Mouse (Mus musculus) G1E (cell line): ENCODE results near the gene Arrdc5. TPM values are rescaled to one million over a fixed set of nuclear protein-coding genes. Genes with fewer than 3 reads are reported as not detected.

Experiments used
- ATAC-seq: 2 replicates; pipeline ENCODE4 v1.8.0; 2016; ENCODE audit warnings: mild to moderate bottlenecking; ENCODE audit not compliant: insufficient number of reproducible peaks, poor library complexity, low FRiP score, severe bottlenecking; ENCODE audit errors: extremely low read depth
- DNase-seq: peaks from one replicate; pipeline ENCODE4 v3.0.0; 2012; ENCODE audit warnings: low spot score
- H3K27me3 ChIP-seq: 2 replicates; pipeline ENCODE4 v1.6.1; 2012; ENCODE audit warnings: mild to moderate bottlenecking, low read length, inconsistent platforms; ENCODE audit not compliant: insufficient read depth
- H3K36me3 ChIP-seq: replicated peaks from 2 replicates; pipeline ENCODE3; 2012; ENCODE audit warnings: mild to moderate bottlenecking, inconsistent platforms
- H3K4me1 ChIP-seq: 2 replicates; pipeline ENCODE4 v1.6.1; 2012; ENCODE audit warnings: low read depth, low read length, inconsistent platforms, mixed read lengths; ENCODE audit not compliant: insufficient read depth
- H3K4me3 ChIP-seq: 2 replicates; pipeline ENCODE4 v1.5.1; 2012; ENCODE audit warnings: low read depth, mild to moderate bottlenecking, inconsistent platforms, low read length, moderate library complexity, mixed read lengths
- H3K9me3 ChIP-seq: replicated peaks from 2 replicates; pipeline ENCODE4 v1.6.1; 2012; ENCODE audit warnings: inconsistent platforms
- CTCF ChIP-seq: IDR thresholded peaks from 2 replicates; pipeline ENCODE4 v1.5.1; 2012; ENCODE audit warnings: low read depth, low read length, inconsistent platforms, mixed read lengths
- GATA1 ChIP-seq: IDR thresholded peaks from 2 replicates; pipeline ENCODE4 v1.6.1; 2012; ENCODE audit warnings: borderline replicate concordance, low read length, inconsistent platforms, mixed read lengths
- GATA2 ChIP-seq: IDR thresholded peaks from 2 replicates; pipeline ENCODE4 v1.6.1; 2012; ENCODE audit warnings: low read depth, low read length, inconsistent platforms, borderline replicate concordance
- POLR2AphosphoS5 ChIP-seq: IDR thresholded peaks from 2 replicates; pipeline ENCODE4 v1.6.1; 2012; ENCODE audit warnings: low read depth, low read length, inconsistent platforms; ENCODE audit not compliant: insufficient replicate concordance
- TAL1 ChIP-seq: conservative IDR thresholded peaks from 2 replicates; pipeline ENCODE4 v1.6.1; 2012; ENCODE audit warnings: low read depth, low read length, inconsistent platforms, mixed read lengths
- polyA plus RNA-seq: library from polyadenylated mRNA; stranded (reverse); fragments of >175 nt; gene quantifications from 2 replicates; pipeline ENCODE4 v1.2.3, GENCODE M21; 2012
- total RNA-seq, 2 experiments: library from RNA; stranded (forward) in 1 of 2; stranded (reverse) in 1 of 2; fragments of 200-1000 nt in 1 of 2; fragments of >200 nt in 1 of 2; fragmentation: Nextera tagmentation in 1 of 2; gene quantifications; 2 replicates each; pipeline ENCODE4 v1.2.3; 2014 to 2017

Gene Arrdc5
- total and polyA plus RNA-seq, 3 experiments: not detected

GRCm38 (mm10) chr17:56291171-56291511 lies 8.9 kb downstream of the Arrdc5 start:
- Histone ChIP-seq H3K4me1 (peaks cover 71% of the 10 kb centered on the region), H3K36me3 (peaks cover 10% of the 10 kb centered on the region), H3K27me3 (peaks cover 12% of the 10 kb centered on the region), H3K4me3 (peak overlapping the region; percentile 71; the same call in 1 of the 2 replicates), H3K9me3 (no peaks in the 10 kb centered on the region)
- no peak for TF ChIP-seq GATA2
- peak; percentile 85 for TF ChIP-seq CTCF
- TF ChIP-seq TAL1: no peak
- TF ChIP-seq GATA1: no peak
- peak; percentile 90 for DNase-seq
- ATAC-seq: peak; percentile 71

GRCm38 (mm10) chr17:56290388-56291170 lies 9.5 kb downstream of the Arrdc5 start:
- DNase-seq: peak; percentile 86
- TF ChIP-seq GATA1 (no peak), TAL1 (no peak)
- peaks cover 15% of the 10 kb centered on the region for H3K36me3 ChIP-seq
- peaks cover 72% of the 10 kb centered on the region for H3K4me1 ChIP-seq
- peaks cover 10% of the 10 kb centered on the region for H3K27me3 ChIP-seq
- H3K9me3 ChIP-seq: no peaks in the 10 kb centered on the region
- peak overlapping the region; percentile 71 for H3K4me3 ChIP-seq
- peak; percentile 67 for ATAC-seq

DNA sequence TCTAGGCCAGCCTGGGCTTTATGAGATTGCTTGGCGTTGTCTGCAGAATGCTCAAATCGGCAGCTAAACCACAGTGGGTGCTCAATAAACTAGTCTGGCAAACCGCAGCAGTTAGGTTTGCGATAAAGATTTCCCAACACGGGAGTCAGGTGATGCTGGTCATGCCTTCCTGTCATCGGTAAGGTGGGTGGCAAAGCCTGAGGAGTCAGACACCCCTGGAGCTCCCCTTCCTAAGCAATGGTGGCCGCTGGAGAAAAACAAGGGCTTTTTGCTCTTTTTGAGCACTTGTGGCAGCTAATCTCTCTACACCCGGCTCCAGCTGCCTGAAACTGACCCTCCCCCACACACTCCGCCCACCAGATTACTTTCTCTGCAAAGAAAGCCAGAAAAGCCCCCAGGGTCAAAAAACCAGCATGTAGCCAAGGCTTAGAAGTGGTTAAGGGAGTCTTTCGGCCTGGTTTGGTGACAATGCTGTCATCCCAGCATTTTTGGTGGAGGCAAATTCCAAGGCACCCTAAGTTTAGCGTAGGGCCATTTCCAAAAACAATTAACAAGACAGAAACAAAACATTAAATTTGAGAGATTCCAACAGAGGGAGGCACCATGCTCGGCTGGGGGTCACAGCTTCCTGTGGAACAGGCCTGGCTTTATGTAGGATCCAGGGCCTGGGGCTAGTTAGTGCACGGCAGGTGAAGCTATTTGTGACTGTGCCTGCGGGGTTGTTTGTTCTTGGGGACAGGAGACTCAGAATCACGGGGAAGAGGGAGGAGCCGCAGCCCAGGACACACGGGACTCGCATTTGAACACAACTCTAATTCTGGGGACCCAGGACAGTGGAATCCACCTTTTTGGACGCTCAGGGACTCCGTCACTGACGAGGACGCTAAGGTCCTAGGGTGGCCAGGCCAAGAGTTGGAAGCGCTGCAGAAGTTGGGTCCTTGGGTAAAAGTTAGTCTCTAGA lies 10.4 kb downstream of the Arrdc5 start:
- peaks cover 72% of the 10 kb centered on the region for H3K4me1 ChIP-seq
- ATAC-seq: 0 out of 2 replicates have a peak, but pooled peaks have one; percentile 2

GRCm38 (mm10) chr17:56288866-56289265 lies 11.2 kb downstream of the Arrdc5 start:
- Histone ChIP-seq H3K4me3 (peak overlapping the region; percentile 71; the same call in 1 of the 2 replicates), H3K9me3 (no peaks in the 10 kb centered on the region), H3K4me1 (peaks cover 76% of the 10 kb centered on the region), H3K27me3 (0 out of 2 replicates have a peak, but pooled peaks cover 2% of the 10 kb centered on the region), H3K36me3 (peaks cover 32% of the 10 kb centered on the region)
- TF ChIP-seq GATA2 (no peak), CTCF (no peak), POLR2AphosphoS5 (no peak), TAL1 (no peak), GATA1 (no peak)
- ATAC-seq (no peak), DNase-seq (no peak)

More for the DNA sequence above, 10.4 kb downstream of the Arrdc5 start:
- Histone ChIP-seq H3K36me3 (peaks cover 25% of the 10 kb centered on the region), H3K4me3 (peak overlapping the region; percentile 71), H3K9me3 (no peaks in the 10 kb centered on the region), H3K27me3 (peaks cover 9% of the 10 kb centered on the region)
- no peak for DNase-seq
- no peak for TF ChIP-seq CTCF
- no peak for TF ChIP-seq GATA1
- no peak for TF ChIP-seq GATA2
- TF ChIP-seq TAL1: no peak
- TF ChIP-seq POLR2AphosphoS5: no peak

- Histone ChIP-seq H3K36me3 (peaks cover 41% of the 10 kb centered on the region), H3K9me3 (no peaks in the 10 kb centered on the region), H3K4me1 (peaks cover 79% of the 10 kb centered on the region), H3K4me3 (peak overlapping the region; percentile 62), H3K27me3 (0 out of 2 replicates have a peak, but pooled peaks cover 2% of the 10 kb centered on the region)
- peak; percentile 50 for ATAC-seq
- DNase-seq: no peak
- TF ChIP-seq GATA2: no peak
- TF ChIP-seq GATA1: no peak
Measured at GRCm38 (mm10) chr17:56287830-56288229, 12.3 kb downstream of the Arrdc5 start.

DNA sequence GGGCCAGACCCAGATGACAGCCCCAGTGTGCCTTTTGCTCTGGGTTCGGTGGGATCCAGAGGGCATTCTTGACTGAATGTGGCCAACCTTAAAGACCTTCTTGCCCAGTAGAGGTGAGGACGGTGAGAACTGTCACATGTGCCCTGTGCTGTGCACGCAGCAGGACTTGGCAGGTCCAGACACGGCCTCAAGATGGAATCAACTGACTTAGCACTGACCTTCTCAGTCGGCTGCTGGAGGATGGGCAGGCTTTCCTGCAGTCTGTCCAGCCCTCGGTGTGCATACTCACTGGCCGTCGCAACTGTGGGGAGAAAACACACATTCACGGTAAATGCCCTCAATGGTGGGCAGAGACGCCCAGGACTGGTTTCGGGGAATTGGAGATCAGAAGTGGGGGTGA lies 14.1 kb downstream of the Arrdc5 start:
- peaks cover 73% of the 10 kb centered on the region for H3K4me1 ChIP-seq

More for the DNA sequence above, 14.1 kb downstream of the Arrdc5 start:
- Histone ChIP-seq H3K9me3 (no peaks in the 10 kb centered on the region), H3K36me3 (peaks cover 48% of the 10 kb centered on the region), H3K4me3 (no peak overlapping the region), H3K27me3 (no peaks in the 10 kb centered on the region)
- DNase-seq (no peak), ATAC-seq (no peak)
- TF ChIP-seq POLR2AphosphoS5 (no peak), CTCF (no peak)
